Mouse (Mus musculus) ovary, adult 18-20 months (tissue): ENCODE data around the gene Plod1.

Experiments
- DNase-seq: peaks from one replicate; pipeline ENCODE4 v3.0.0; 2022; ENCODE audit warnings: low spot score, mixed read lengths

Gene Plod1

DNA sequence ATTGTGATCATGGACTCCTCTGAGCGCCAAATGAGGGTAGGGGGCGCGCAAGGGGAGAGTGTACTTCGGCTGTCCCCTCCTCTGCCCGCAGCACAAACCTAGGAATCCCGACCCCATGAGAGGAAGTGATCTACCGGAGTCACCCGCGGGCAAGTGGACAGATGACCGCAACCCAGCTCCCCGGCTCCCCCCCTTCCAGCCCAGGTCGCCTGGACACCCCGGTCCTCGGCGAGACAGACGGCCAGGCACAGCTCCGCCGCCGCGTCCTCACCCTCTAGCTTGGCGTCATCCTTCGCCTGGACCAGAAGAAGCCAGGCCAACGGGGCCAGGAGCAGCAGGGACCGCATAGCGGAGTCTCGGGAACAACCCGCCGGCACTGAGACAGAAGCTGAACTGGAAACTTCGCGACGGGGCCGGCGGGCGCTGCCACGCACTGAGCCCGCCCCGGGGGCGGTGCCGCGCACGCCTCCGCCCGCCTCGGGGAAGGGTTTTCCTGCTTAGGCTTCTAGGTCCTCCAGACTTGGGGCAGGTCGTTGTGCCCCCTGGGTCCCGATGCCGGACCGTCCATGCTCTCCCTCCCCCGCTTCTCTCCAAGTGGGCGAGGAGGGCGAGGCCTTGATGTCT is at the start of gene Plod1:
TSS of gene Plod1 (minus strand) at position 437 of the 624 bp plus-strand sequence.
- peak; percentile 78 for DNase-seq

DNA sequence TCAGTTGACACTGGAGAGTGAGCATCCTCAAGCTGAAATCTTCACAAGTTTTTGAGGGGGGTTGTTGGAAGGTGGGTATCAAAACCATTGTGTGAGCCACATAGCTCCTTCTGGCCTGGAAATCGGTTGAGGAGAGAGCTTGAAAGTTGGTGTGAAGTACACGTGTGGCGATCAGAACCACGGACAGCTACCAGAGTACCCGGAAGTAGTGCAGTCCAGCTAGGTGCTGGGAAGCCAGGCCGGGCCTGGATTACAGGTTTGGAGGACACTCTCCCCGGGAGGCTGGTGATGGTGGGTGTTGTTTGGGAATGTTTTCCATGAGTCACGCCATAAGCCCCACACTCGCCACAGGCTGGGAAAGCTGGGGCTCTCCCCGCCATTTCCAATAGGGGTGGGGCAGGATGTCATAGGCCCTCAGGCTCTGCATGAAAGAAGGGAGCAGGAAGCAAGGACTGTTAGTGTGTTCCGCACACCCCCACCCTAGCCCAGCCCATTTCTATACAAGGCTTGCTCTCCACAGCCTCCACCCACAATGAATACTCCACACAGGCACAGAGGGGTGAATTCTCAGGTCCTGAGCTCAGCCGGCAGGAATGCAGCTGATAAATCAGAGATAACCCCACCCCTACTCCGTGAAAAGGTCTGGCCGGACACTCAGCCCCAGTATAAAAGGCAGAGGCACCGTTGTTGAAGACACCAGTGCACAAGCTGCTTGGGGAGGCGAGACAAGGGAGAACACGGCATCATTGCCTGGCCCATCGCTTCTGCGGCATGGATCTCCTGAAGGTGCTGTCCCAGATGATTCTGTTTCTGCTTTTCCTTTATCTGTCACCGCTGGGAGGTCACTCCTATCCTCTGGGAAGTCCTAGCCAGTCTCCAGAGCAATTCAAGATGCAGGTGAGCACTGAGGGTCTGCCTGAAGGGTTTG is 48.9 kb upstream of the Plod1 start, which contains the start of gene Nppb:
TSS of gene Nppb (plus strand) at position 584 of the 928 bp plus-strand sequence.
- DNase-seq, result no peak

DNA sequence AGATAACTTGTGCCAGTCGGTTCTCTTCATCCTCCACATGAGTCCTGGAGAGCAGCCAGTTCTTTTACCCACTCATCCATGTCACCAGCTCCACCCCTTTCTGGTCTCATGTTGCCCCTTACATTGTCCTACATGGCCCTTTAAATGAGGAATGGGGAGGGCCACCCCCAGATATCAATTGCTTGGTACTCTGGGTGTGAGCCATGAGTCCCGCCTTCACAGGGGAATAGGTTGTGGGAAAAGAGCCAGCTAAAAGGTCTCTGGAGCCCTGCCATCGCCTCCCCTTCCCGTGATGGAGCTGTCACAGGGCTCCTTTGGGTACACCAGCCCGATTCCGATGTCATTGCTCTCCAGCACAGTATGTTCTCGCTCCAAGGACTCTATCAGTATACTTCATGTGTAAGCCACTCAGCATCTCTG is 42.9 kb upstream of the Plod1 start:
- no peak for DNase-seq

DNA sequence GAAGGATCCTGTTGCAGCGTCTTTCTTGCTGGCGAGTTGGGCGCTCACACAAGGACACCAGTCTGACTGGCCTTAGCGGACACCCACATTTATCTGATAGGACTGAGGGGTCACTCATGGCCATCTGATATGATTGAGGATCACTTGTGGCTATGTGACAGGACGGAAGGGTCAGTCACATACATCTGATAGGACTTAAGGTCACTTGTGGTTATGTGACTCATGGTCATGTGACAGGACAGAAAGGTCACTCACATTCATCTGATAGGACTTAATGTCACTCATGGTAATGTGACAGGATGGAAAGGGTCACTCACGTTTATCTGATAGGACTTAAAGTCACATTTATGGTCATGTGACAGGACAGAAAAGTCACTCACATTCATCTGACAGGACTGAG is 41.8 kb upstream of the Plod1 start:
- DNase-seq, result no peak

DNA sequence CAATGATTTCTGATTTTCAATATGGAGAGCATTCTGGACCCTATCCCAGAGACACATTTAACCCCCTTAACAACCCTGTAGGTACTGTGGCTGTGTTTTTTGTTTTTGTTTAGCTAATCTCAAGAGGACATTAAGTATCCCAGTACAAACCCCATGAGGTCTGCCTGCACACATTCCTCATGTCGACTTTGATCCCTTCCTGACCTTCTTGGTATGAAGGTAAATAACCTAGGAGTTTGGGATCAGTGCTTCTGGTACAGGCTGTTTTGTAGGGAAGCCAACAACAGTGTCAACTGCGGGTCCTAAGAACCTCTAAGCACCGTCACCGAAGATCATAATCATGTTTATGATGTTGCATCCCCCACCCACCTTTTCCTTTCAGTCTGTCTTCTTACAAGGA is 41.2 kb upstream of the Plod1 start:
- no peak for DNase-seq

DNA sequence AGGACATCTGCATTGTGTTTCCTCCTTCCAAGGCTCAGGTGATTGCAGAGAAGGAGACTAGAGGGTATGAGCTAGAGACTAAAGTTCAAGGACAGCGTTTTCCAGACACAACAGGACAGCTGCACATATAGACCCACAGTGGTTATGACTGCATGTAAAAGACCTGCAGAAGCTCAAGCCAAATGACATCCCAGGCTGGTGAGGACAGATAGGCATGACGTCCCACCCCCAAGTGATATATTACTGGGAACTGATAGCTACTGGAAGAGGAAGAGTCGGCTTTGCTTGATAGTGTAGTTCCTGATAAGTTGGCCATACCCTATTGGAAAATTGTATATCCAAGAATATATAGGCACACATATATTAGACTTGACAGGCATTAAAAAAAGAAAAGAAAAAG is 39.7 kb upstream of the Plod1 start:
- no peak for DNase-seq

DNA sequence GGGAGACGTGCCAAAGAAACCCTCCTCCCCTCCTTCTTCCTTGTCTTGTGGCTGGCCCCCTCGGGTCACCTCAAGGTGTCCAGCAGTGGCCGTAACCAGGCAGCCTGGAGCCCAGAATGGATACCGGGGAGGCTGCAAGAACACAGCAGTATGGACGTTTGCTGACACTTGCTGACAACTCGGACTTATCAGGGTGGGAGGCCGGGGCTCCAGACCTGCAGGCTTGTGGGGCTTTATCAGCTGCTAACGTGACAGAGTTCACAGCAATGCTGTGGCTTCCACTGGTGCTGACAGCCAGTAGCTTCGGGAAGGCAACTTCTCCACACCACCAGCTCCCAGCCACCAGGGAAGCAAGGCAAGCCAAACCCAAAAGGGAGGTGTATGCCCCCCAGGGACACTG is 32.8 kb upstream of the Plod1 start:
- DNase-seq, result no peak

DNA sequence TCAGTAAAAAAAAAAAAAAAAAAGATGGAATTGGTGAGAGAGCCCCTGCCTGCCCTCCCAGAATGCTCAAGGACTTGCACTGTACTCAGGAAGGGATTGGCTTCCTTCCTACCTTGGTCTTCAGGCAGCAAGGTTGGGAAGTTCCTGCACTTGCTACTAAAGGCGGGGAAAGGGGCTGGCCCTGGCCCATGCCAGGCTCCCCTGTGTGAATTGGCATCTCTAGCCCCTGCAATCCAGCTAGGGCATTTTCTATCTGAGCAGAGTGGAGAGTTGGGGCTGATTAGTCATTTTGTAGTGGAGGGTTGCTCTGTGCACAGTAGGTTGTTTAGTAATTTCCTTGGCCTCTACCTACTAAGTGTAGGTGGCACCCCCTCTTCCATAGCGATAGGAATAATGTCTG is 32.2 kb upstream of the Plod1 start:
- no peak for DNase-seq

DNA sequence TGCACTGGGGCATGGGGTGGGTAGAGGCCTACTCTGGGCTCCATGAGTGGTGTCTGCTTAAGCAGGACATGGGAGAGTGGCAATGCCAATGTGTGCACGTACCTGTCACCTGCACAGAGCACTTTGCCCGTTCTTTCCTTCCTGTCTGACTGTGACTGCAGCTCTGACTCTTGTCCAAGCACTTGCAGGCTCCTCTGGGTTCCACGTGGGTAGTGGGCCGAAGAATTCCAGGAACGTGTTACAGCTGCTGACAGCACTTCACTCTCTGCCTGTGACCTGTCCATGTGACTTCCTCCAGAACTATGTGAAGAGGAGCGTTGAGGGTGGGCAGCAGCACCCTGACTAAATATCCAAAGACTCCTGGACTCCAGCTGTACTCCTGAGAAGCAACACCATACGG is 29.1 kb upstream of the Plod1 start:
- no peak for DNase-seq

DNA sequence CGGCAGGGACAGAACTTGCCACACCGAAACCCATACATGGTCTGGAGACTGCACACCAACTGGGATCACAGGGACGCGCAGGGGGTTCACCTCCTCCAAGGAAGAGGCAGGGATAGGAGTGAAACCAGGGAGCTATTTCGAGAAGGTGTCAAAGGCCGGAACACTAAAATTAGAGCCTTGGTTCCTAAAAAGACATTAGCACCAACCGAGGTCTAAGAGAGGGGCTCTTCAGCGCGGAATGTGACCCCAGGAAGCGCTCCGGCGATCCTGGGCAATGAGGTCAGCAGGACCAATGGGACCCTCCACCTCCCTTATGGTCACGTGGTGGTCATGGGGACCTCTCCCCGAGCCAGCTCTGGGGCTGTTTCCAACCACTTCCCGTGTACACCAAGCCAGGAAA is 27.1 kb upstream of the Plod1 start:
- DNase-seq, result no peak

DNA sequence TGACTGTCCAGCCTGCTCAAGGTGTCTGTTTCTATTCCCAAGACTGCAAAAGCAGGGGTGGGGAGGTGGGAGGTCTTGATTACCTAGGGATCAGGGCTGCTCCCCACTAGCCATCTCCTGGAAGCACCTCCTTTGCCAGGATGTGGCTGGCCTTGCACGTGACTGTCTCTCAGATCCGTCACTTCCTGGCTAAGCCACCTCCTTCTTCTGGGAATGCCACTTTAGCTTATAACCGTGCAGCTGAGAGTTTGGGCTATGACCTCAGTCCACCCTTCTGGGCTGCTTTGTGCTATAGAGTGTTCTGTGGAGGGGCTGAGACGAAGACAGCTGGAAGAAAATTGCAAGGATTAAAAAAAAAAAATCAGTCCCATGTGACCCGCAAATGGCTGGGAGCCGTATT is 26.2 kb upstream of the Plod1 start:
- DNase-seq, result no peak

DNA sequence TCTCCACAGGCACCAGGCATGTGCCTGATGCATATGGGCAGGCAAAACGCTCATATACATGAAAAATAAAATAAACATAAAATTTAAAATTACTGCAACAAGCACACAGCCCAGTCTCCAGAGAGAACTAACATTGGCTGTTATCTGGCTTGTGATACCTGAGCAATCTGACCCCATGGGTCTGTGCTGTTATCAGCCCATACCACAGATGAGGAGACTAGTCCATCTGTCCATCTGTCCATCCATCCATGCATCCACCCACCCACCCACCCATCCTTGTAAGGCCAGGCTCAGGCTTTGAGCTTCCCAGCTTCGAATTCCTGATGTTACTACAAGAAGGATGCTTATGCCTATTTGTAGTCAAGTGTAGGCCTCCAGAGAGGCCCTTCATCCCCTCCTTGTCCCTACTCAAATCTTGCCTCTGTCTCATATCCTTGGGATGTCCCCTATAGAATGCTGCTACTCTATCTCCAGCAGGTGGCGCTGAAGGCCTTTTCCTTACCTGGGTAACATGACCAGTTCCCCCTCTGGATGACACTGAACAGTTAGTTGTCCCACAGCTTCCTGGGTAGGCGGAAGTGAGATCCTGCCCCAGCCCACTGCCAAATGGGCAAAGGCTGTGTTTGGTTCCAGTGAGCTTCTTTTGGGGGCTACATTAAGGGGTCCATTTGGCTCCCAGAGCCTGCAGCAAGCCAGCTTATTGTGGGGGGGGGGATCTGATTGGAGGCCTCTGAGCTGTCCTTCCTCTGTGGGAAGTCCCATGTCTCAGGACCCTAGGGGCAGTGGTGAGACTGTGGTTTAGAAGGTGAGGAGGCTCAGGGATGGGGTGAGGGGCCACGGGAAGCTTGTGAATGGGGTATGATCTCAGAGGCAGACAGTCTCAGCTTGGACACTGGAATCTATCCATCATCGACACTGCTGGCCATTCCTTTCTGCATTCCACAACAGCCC is 23.6 kb upstream of the Plod1 start:
- no peak for DNase-seq

DNA sequence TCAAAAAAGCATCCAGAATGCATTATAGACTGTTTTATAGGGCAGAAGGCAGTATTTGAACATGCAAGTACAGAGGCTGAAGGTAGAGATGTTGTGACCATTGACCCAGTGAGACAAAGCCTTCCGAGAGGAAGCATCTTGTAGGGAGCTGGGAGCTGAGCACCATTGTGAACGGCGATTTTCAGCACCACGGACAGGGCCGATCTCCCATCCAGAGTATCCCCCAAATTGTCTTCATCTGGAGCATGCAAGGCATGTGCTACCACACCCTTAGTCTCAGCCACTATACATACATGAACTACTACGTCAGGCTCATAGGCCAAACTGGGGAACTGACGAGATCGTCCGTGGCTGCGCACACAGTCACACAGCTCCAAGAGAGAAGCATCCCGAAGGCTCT is 20.6 kb upstream of the Plod1 start:
- DNase-seq, result no peak

DNA sequence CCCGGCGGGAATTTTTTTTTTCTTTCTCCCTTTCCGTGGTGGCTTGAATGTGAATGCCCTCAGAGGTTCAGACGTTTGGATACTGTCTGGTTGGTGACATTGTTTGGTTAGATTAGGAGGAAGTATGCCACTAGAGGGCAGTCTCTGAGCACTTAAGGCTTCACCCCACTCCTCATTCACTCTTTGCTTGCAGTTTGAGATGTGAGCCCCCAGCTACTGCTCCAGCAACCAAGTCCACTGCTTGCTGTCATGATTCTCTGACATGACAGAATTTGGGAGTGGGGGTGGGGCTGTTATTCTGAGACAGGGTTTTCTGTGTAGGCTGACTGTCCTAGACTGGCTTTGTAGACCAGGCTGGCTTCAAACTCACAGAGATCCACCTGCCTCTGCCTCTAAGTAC is 17.0 kb upstream of the Plod1 start:
- DNase-seq, result no peak

DNA sequence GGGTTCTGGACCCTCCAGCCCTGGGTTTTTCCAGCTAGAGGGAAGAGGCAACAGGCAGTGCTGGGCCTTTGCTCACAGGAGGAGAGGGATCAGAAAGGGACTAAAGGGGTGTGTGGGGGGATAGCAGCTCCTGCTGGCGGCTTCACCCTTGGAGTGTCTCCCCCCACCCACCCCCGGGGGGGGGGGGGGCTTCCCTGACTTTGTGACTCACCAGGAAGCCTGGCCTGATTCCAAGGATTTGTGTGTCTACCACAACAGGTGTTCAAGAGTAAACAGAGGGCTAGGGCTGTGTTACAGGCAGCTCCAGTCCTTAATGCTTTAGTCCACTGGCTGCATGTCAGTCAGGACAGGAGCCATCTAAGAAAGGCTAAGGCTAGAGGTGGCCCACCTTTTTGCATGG is 10.9 kb upstream of the Plod1 start:
- DNase-seq, result no peak

DNA sequence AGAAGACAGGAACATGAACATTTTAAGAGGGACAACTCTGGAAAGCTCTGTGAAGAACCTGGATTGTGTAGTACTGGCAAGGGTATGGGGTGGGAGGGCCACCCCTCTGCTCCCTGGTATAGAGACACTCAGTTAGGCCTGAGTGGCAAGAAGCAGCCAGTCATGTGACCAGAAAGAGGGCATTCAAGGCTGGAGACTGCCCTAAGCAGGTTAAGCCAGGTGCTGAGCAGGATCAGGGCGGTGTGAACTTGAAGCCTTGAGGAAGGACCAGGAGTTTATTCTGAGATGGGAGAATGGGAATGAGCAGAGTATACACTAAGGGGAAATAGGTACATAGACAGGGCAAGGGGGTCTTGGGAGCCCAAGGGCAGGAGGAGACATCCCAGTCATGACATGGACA is 6.4 kb upstream of the Plod1 start:
- DNase-seq, result no peak

DNA sequence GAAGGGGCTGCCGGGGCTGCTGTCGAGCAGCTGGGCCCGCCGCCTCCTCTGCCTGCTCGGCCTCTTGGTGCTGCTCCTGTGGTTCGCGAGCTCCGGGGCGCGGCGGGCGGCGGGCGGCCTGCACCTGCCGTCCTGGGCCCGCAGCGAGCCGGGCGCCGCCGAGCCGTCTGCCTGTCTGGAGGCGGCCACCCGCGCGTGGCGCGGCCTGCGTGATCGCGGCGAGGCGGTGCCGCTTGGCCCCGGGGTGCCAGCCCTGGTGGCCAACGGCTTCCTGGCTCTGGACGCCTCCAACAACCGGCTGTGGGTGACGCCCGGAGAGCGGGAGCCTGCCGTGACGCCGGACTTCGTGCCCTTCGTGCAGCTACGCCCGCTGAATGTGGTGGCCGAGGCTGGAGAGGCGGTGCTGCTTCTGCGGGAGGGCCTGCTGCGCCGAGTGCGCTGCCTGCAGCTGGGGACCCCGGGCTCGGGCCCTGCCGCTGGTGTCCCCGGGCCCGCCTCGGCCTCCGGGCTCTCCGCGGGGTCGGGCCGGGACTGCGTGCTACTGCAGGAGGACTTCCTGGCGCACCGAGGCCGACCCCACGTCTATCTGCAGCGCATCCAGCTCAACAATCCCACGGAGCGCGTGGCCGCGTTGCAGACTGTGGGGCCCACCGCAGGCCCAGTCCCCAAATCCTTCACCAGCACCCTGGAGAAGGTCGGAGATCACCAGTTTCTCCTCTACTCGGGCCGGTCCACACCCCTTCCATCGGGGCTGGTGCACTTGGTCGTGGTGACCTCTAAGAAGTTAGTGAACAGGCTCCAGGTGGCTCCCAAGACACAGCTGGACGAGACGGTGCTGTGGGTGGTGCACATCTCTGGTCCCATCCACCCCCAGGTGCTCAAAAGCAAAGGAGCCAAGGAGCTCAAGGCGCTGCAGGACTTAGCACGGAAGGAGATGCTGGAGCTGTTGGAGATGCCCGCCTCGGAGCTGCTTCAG is 4.8 kb upstream of the Plod1 start:
- no peak for DNase-seq

DNA sequence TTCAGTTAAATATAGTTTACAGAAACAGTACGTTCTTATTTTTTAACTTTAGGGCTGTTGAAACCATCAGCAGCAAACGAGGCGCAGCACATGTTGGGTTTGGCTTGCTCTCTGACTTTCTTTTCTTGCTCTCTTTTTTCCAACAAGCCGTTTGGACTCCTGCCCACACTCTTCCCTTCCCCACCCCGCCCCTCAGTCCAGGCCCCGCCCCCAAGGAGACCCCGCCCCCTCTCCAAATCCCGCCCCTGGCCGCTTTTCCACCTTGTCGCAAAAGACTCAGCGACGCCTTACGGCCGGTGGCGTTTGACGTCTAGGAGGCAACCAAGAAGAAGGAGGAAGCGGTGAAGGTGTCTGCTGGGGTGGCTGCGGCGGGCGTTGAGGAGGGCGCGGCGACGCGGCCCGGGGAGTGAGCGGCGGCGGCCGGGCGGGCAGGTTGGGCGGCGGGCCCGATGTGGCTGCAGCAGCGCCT is 4.0 kb upstream of the Plod1 start, which contains the start of gene 2510039O18Rik:
TSS of gene 2510039O18Rik (plus strand) at position 320 of the 469 bp plus-strand sequence.
- DNase-seq, result peak; percentile 76

DNA sequence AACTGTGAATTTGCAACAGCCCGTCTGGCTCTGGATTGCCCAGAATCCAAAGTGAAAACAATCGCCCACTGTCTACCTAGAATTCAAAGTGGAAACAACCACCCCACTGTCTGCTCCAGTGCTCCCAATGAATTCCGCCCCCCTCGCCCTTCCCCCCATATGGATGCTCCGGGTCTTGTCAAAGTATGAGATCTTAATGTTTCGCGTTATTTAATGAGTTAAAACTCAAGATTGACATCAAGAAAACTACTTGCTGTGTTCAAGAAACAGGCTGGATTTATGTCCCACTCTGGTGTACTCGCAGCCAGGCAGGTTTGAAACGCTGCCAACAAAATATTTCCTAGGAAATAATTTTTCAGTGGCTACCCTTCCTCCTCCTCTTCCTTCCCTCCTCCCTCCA is 3.5 kb upstream of the Plod1 start:
- no peak for DNase-seq

DNA sequence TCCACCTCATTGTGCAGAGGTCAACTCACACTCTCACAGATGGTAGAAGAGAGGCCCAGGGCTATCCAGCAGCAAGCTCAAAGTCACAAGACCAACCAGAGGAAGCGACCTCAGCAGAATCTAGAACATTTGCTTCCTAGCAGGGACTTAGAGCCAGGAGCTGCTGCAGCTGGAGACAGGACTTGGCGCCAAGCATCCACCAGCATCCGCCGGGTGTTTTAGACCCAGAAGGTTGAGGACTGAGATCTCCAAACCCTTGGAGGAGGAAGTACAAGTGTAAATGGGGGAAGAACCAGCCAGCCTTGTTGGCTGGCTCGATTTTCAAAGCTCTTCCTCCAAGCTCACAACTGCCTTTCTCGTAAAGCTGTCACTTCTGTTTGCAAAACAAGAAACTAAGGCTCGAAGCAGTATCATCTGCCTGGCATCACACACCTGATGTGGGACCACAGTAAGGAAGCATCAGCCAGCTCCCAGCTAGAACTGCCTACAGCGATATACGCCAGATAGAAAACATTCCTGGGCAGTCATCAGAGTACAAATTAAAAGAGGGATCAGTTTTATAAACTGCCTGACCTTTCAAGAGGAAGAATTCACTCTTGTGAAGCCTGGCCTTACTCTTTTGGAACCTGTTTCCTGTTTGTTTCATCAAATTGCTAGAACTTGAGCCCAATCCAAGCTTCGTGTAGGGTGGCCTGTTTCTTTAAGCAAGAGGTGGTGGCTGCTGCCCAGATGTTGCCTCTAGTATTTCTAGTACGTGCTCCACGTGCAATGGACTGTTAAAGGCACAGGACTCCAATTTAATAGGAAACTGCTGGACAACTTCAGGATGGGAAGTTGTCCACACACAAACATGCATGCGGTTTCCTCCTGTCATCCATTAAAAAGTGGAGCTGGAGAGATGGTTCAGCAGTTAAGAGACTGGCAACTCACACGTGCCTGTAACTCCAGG is 1.9 kb upstream of the Plod1 start:
- DNase-seq, result no peak
